Mouse (Mus musculus): Measurements from ENCODE around the gene Mxi1. TPM values are rescaled to one million over a fixed set of nuclear protein-coding genes. Genes with fewer than 3 reads are reported as not detected.

The Mxi1 gene
- total RNA-seq, 2 experiments from 2014 or later = 62.8 to 68.6 TPM

DNA sequence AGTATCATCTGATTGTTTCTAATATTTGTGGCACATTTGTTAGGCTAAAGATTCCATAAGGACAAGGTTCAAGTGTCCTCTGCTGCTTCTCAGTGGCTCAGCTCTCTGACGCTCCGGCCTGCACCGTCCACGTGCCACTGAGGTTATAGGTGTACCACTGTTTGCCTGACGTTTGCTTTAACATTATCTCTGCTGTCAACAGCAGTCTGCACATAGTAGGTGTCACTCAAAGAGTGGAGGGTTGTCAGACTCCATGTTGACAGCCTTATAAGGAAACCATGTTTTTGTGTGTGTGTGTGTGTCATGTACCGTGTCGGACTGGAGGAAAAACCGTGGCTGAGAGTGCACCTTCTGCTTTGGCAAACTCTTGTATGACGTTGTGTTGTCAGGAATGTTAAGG lies 24.9 kb downstream of the Mxi1 start:
- DNase-seq (ENCODE audit: low spot score in 2 of 2) = no peak

DNA sequence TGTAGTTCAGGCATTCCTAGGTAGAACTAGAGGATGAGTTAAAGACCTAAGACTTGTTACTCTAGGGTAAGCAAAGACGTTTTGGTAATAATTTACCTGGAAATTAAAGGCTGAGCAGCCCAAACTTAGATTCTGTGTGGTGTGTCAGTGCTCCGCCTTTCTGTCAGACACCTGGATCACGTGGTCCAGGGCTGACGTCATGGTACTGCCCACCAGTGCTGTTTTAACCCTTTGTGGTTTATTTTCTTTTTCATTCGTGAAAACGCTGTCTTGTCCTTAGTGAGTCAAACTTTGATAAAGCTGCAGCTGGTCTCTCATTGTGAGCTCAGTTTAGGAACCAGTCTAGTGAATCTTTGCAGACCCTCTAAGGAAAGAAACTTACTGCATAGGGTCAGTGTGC lies 30.1 kb downstream of the Mxi1 start:
- Histone ChIP-seq H3K4me3 (no peak overlapping the region), H3K27ac (no peak overlapping the region)
- TF ChIP-seq CTCF (conservative IDR thresholded peaks at IDR 0.05) = no peak
- no peak for DNase-seq (ENCODE audit: low spot score in 2 of 2)

More for the DNA sequence above, 24.9 kb downstream of the Mxi1 start:
- TF ChIP-seq CTCF (conservative IDR thresholded peaks at IDR 0.05) = no peak
- Histone ChIP-seq H3K4me3 (no peak overlapping the region), H3K27ac (no peak overlapping the region)

DNA sequence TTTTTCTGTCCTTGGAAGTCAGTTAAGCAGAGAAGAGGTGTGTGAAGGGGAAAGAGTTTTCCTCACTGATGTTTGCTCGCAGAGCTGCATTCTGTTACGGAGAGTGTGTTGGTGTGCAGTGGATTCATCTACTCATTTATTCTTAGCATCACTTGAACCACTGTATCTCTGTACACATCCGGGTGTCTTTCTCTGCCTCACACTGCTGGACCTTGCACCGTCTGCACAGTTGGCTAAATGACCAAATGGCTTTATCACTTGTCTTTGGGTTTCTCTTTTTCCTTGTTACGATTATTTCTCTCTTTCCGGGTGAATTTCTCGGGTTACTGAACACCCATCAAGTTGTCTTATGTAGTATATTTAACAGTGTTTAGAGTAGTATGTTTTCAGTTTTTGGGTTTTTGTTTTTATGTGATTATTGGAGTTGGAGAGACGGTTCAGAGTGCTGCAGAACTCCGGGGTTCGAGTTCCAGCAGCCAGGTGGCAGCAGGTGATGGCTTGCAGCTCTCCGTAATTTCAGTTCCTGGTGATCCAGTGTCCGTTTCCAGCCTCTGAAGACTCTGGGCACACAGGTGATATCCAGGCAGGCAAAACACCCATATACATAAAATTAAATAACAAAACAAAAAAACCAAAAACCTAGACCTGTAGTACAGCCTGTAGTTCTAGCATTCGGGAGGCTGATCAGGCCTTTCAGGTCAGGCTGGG lies 33.0 kb downstream of the Mxi1 start:
- no peak for DNase-seq (ENCODE audit: low spot score in 2 of 2)
- peak; percentile 16; the same call in 1 of the 2 replicates for TF ChIP-seq CTCF (conservative IDR thresholded peaks at IDR 0.05)
- no peak overlapping the region for H3K4me3 ChIP-seq
- H3K27ac ChIP-seq = no peak overlapping the region

DNA sequence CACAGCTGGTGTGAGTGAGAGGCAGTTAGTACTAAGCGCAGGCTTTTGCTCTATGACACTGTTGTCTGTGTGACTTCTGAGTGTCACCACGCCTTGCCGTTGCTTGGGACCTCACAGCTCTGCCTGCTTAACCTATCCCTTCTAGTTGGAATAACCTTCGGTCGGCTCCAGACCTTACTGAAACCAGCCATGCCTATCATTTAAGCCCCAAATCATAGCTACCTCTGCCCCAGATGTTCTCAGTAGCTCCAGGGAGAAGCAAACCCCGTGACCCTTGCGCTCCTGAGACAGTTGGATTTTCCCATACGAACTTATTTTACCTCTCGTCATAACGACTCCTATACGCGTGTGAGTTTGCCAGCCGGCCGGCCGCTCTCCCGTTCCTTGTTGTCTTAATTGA lies 33.7 kb downstream of the Mxi1 start:
- TF ChIP-seq CTCF (conservative IDR thresholded peaks at IDR 0.05) = no peak
- Histone ChIP-seq H3K4me3 (no peak overlapping the region), H3K27ac (no peak overlapping the region)
- no peak for DNase-seq (ENCODE audit: low spot score in 2 of 2)

DNA sequence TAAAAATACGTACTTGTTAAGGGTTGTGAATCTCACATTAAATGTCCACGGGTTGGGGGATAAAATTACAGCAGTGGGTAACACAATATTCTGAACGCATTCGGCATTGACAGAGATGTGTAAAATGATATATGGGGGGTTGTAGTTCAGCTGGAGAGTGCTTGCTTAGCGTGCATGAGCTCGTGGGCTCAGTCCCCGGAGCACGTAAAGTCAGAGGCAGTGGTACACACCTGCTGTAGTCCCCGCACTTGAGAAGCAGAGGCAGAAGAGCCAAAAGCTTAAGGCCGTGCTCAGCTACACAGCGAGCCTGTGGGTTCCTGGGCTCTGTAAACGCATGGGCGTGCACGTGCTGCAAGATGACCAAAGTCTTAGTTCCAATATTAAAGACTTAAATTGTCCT lies 35.4 kb downstream of the Mxi1 start:
- Histone ChIP-seq H3K4me3 (no peak overlapping the region), H3K27ac (no peak overlapping the region)
- DNase-seq (ENCODE audit: low spot score in 2 of 2) = no peak
- TF ChIP-seq CTCF (conservative IDR thresholded peaks at IDR 0.05) = no peak

DNA sequence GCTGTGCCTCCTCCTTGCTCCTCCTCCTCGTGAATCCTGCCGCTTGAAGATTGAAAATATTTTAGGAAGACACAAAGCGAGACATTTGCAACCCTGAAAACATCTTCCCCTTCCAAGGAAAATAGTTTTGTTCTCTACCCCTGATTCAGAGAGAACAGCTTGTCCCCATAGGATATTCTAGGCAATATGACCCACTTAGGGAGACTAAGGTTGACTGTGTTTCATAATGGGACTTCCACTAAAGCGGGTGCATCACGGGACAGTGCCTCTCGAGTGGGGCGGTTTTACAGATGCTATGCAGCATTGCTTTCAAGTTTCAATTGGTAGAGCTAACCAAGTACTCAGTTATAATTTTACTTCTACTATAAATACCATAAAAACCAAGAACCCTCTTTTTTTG lies 43.5 kb downstream of the Mxi1 start:
- DNase-seq (ENCODE audit: low spot score in 2 of 2) = no peak
- TF ChIP-seq CTCF (conservative IDR thresholded peaks at IDR 0.05) = no peak
- H3K4me3 ChIP-seq = no peak overlapping the region
- H3K27ac ChIP-seq = peak overlapping the region; percentile 62

DNA sequence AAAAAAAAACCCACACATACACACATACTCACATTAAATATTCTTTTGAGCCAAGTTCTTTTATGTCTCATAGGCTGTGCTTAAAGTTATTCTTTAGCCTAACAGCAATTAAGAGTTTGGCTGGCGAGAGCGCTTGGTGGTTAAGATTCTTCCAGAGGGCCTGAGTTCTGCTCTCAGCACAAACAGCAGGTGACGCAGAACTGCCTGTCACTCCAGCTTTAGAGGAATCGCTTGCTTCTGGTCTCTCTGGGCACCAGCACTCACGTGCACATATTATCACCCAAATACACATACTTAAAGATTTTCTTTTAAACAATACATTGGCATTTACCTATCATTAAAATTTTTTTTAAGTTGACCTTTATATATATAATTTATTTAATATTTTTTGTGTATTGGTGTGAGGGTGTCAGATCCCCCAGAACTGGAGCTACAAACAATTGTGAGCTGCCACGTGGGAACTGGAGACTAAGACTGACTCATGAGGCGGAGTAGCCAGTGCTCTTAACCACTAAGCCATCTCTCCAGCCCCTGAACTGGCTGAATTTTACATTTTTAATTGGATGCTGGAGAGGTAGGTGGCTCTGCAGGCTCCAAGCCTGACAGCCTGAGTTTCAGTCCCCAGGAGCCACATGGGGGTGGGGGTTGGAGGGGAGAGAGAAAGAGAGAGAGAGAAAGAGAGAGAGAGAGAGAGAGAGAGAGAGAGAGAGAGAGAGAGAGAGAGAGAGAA lies 44.1 kb downstream of the Mxi1 start:
- H3K27ac ChIP-seq = peak overlapping the region; percentile 62
- DNase-seq (ENCODE audit: low spot score in 2 of 2) = no peak
- no peak overlapping the region for H3K4me3 ChIP-seq
- no peak for TF ChIP-seq CTCF (conservative IDR thresholded peaks at IDR 0.05)

DNA sequence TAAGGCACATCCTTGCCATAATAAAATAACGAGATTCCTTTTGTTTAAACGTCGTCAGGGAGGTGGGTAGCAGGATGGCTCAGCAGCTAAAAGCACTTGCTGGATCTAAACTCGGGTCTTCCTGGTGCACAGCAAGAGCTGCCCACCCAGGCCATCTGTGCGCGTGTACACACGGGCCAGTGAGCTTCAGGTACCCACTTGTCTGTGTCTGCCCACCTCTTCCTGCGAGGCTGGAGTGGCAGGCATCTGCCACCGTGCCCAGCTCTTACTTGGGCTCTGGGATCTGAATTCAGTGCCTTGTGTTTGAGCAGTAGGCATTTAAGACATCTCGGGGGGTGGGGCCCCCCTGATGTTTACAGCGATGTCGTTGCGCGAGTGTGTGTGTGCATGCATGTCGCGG lies 44.7 kb downstream of the Mxi1 start:
- no peak for DNase-seq (ENCODE audit: low spot score in 2 of 2)

DNA sequence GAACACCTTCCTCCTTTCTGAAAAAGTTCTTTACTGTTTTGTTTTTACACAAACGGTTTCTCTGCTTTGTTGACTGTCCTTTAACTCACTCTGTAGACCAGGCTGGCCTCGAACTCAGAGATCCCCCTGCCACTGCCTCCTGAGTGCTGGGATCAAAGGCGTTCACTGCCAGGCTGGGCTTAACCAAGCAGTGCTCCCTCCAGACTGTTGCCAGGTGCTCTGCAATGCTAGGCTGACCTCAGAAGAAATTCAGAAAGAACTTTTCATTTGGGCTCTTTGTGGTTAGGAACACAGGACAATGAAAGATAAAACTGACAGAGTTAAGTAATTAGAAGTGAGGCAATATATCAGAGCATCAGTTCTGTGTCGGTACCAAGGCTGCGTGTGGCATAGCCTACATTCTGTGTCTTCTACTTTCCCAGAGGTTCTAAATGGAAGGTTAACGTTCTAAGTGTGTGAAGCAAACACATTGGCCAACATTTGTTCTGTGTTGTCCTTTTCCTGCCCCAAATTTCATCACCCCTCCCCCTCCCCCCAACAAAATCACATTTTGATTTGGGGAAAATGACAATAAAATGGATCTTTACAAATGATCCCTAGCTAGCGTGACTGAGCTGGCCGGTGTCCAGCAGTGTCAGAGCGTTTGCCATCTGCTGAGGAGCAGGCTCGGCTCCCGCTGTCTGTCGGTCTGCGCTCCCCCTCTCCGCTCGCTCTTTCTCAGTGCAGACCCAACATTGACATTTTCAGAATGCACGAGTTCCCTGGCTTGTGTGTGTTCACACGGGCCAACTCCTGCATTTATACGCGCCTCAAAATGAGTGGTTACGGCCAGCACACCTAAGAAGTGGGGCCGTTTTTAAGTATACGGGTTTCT lies 49.1 kb downstream of the Mxi1 start:
- peak overlapping the region; percentile 40 for H3K4me3 ChIP-seq
- peak; percentile 65 to 75 for DNase-seq (ENCODE audit: low spot score in 2 of 2)
- TF ChIP-seq CTCF (conservative IDR thresholded peaks at IDR 0.05) = no peak
- peak overlapping the region; percentile 95 for H3K27ac ChIP-seq

More for the DNA sequence above, 44.7 kb downstream of the Mxi1 start:
- Histone ChIP-seq H3K4me3 (no peak overlapping the region), H3K27ac (peak overlapping the region; percentile 82; the same call in 1 of the 2 replicates)
- TF ChIP-seq CTCF (conservative IDR thresholded peaks at IDR 0.05) = no peak

DNA sequence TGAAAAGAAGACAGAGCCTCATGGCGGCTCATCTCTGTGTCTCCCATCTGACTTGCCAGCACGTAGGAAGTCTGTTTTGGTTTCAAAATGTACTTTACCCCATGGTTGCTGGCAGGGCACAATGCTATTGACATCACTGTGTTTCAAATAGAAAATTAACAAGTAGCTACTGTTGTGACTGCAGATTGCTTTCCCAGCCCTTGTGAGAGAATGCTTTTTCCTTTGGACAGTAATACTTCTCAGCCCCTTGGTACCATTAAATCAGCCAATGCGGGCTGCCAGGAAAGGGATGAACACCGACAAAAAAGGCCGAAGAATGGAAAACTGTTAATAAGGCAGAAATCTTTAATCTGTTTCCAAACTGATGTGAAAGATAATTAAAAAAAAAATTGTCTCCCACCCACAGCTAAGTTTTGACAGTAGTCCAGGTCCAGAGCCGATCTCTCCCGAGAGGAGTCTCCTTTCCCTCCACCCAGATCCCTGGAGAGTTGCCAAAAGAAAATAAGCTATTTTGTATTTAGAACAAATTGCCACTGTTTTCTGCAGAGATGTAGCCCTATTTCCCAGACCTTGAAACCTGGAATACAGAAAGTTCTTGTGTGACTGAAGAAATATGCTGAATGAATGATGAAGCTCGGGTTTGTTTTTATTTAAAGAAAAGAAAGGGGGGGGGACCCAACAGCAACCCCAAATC lies 50.1 kb downstream of the Mxi1 start:
- DNase-seq (ENCODE audit: low spot score in 2 of 2) = peak; percentile 70 to 78
- Histone ChIP-seq H3K27ac (peak overlapping the region; percentile 95), H3K4me3 (peak overlapping the region; percentile 40)
- no peak for TF ChIP-seq CTCF (conservative IDR thresholded peaks at IDR 0.05)

DNA sequence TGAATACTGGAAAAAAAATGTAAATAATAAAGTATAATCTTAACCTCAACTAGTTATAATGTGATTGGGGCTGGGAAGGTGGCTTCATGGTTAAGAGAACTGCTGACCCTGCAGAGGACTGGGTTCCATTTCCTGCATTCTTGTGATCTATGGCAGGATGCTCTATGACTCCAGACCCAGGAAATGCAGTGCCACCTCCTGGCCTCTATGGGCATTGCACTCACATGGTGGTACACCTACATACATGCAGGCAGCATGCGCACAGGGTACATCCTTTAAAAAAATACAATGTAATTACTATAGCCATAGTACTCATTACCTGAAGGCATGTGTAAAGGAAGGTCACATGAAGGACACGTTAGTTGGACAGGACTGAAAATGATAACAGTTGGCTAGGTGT lies 52.6 kb downstream of the Mxi1 start:
- no peak overlapping the region for H3K4me3 ChIP-seq
- peak overlapping the region; percentile 39; the same call in 1 of the 2 replicates for H3K27ac ChIP-seq
- TF ChIP-seq CTCF (conservative IDR thresholded peaks at IDR 0.05) = peak; percentile 73
- DNase-seq (ENCODE audit: low spot score in 2 of 2) = no peak

DNA sequence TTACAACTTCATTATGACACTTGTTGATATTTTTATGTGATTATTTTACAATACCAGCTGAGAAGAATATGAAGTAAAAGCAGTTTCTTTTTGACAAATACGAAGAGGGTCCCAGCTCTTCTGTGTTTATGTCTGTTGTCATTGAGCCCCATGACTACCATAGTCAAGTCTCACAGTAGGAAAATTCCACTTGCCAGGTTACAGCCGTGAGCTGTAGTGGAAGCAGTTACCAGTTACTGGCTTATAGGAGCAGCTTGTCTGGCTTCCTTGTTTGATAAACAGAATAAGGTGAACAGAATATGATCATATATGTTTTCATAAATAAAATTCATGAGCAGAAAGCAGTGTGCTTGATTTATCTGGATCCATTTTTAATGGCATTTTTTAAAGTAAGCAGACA lies 54.2 kb downstream of the Mxi1 start:
- no peak for TF ChIP-seq CTCF (conservative IDR thresholded peaks at IDR 0.05)
- H3K27ac ChIP-seq = peak overlapping the region; percentile 91
- DNase-seq (ENCODE audit: low spot score in 2 of 2) = no peak
- H3K4me3 ChIP-seq = no peak overlapping the region
